ENCODE assay signal across 18 mouse cellular contexts in the genomic region with DNA sequence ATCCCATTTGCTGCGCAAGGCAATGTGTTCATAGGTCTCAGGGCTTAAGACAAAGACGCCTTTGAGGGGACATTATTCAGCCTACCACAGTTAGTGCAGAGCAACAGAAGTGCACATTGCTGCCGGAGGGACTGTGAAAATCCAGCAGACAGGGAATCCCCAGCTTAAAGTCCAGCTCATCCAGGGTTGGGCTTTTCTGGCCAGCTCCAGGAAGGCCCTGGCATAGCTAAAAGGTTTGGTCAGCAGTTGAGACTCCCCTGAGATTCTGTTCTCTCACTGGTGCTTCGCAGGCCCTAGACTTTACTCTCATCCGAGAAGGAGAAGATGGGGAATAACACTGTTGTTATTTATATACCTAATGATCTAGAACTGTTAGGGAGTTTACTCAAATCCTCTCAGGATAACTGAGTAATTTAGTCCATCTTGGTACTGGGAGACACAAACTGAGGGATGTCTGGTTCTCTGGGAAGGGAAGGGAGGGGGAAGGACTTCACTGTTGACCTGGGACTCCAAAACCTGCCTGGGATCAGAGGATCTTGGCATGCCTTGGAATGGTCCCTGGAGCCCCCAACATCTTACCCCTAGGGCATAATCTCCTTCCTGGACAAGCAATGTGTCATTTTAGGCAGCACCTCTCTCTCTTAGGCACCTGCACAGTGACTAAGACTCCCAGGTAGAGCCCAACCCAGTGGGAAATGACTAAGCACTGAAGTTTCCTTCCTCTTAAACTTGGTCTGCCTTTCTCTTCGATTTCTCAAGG.
"Had no signal": no experiment of that assay in that cellular context is flagged by ENCODE, and none has a peak within 500 bp of the region (broad histone marks: within the 10 kb centered on the region; RNA-seq: fewer than 3 reads in every experiment).

No protein-coding gene starts in this region.

- H3K27me3 ChIP-seq: kidney, embryonic 15.5 days; liver, embryonic 13.5 days; midbrain, embryonic 12.5 days; midbrain, embryonic 15.5 days; neural tube, embryonic 12.5 days; neural tube, embryonic 15.5 days had no signal

- DNase-seq: kidney, postnatal 14 days; kidney, postnatal 4 days; liver, embryonic 13.5 days; lung, adult 2 months; lung, postnatal 14 days; lung, postnatal 4 days; right cerebral cortex, adult 18-20 months; right cerebral cortex, postnatal 14 days; right cerebral cortex, postnatal 4 days; thymus, adult 2 months; thymus, postnatal 14 days; thymus, postnatal 4 days had no signal

- ATAC-seq: midbrain, embryonic 15.5 days had no signal

- H3K9ac ChIP-seq: kidney, embryonic 15.5 days; liver, embryonic 13.5 days; midbrain, embryonic 12.5 days; midbrain, embryonic 15.5 days; neural tube, embryonic 12.5 days; neural tube, embryonic 15.5 days had no signal

- H3K36me3 ChIP-seq: kidney, embryonic 15.5 days; liver, embryonic 13.5 days; midbrain, embryonic 12.5 days; midbrain, embryonic 15.5 days; neural tube, embryonic 12.5 days; neural tube, embryonic 15.5 days had no signal

- H3K4me2 ChIP-seq: kidney, embryonic 15.5 days; liver, embryonic 13.5 days; midbrain, embryonic 12.5 days; midbrain, embryonic 15.5 days; neural tube, embryonic 12.5 days; neural tube, embryonic 15.5 days had no signal

- H3K4me3 ChIP-seq: kidney, embryonic 15.5 days; liver, embryonic 13.5 days; midbrain, embryonic 12.5 days; midbrain, embryonic 15.5 days; neural tube, embryonic 12.5 days; neural tube, embryonic 15.5 days had no signal

- H3K9me3 ChIP-seq: kidney, embryonic 15.5 days; liver, embryonic 13.5 days; midbrain, embryonic 12.5 days; midbrain, embryonic 15.5 days; neural tube, embryonic 12.5 days; neural tube, embryonic 15.5 days had no signal

- H3K27ac ChIP-seq: kidney, embryonic 15.5 days; liver, embryonic 13.5 days; midbrain, embryonic 12.5 days; midbrain, embryonic 15.5 days; neural tube, embryonic 12.5 days; neural tube, embryonic 15.5 days; stomach, postnatal 0 days had no signal

- H3K4me1 ChIP-seq: liver, embryonic 13.5 days; midbrain, embryonic 12.5 days; midbrain, embryonic 15.5 days; neural tube, embryonic 15.5 days had no signal
